Mouse (Mus musculus) adrenal gland, adult 18-20 months (tissue): Measurements from ENCODE around the gene Mcm3ap. TPM values are rescaled to one million over a fixed set of nuclear protein-coding genes. Genes with fewer than 3 reads are reported as not detected.
A peak's percentile ranks its signal among the peaks of the same experiment; 100 is the strongest.

ENCODE experiments used
- DNase-seq, 2 experiments: peaks; one replicate each; pipeline ENCODE4 v3.0.0; 2021 to 2022; ENCODE audit warnings: low spot score in 2 of 2
- long read RNA-seq, 2 experiments: library from polyadenylated mRNA; stranded (forward); transcript quantifications; one replicate each; pipeline ENCODE4 v2.0.0; 2021
- total RNA-seq, 2 experiments: library from RNA; stranded (reverse); gene quantifications; 1 replicate in 1 of 2; 2 replicates in 1 of 2; pipeline ENCODE4 v1.2.3; 2021

Gene Mcm3ap
- total RNA-seq, result 10 to 100 TPM; 23.0 to 27.5 TPM
- long read RNA-seq, experiment 1, full-length matches to known transcripts, result 5 of 9 reads
- long read RNA-seq, experiment 1, partial matches to known transcripts, result 3 of 9 reads
- long read RNA-seq, experiment 1, other reads (novel, unspliced or antisense), result 1 of 9 reads
- long read RNA-seq, experiment 2, full-length matches to known transcripts, result 2 of 15 reads
- long read RNA-seq, experiment 2, partial matches to known transcripts, result 11 of 15 reads
- long read RNA-seq, experiment 2, other reads (novel, unspliced or antisense), result 2 of 15 reads

DNA sequence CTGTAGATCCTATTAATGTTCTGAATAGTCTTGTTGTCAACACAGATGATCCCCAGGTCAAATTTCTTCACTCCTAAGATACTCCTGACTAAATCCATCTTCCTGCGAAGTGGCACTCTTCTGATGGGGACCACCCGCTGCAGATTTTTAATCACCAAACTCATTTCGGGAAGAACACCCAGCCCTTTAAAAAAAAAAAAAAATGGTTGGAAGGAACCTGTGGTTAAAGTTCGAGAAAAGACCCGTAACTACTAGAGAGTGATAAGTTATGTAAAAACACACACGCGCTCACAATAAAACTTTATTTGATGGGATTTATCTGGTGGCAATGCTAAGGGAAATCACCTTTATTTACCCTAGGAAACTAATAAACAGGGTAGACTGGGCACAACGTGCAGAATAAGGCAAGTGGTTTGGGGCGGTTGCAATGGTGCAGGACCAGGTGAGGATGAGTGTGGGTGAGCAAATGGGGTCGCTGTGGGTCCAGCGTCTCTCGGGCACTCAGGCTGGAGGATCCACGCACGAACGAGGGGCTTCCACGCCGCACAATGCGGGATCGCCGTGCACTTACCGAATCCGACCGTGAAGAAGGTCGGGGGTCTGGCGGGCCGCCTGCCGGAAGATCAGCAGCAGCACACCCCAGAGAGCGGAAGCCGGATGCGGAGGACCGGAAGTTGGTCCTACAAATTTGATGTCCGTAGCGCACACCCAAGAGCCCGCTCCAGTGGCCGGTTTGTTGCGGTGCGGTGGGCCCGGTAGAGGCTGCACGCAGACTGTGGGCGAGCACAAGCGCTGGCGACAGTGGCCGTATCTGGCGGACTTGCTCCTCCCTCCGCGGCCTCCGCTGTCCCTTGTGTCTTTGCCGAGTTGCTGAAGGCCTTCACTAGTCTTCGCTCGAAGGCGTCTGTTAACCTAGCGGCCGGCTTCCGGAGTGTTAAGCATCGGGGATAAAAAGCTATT, at the start of gene Mcm3ap, which contains the start of gene Ybey:
Gene Mcm3ap, plus strand, starts transcription at position 725 of the 960 bp plus-strand sequence.
Gene Ybey, minus strand, starts transcription at position 912 of the 960 bp plus-strand sequence.
- DNase-seq, result peak; percentile 81 to 85

DNA sequence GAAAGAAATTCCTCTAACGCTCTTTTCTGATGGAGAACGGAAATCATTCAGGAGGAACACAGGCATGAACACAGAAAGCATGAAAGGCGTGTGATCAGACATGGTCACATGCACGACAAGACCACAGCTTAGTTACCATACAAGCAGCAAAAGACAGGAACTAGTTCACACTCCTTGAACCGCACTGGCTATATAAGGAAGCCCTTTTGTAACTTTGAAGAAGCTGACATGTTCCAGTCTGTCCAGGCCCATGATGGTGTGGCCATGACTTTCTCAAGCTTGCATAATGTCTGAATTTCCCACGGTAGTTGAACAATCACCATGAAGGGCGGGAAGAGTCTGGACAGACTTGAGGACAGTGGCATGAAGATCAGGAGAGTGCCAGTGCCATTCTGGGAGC, 43.1 kb upstream of the Mcm3ap start:
- no peak for DNase-seq

DNA sequence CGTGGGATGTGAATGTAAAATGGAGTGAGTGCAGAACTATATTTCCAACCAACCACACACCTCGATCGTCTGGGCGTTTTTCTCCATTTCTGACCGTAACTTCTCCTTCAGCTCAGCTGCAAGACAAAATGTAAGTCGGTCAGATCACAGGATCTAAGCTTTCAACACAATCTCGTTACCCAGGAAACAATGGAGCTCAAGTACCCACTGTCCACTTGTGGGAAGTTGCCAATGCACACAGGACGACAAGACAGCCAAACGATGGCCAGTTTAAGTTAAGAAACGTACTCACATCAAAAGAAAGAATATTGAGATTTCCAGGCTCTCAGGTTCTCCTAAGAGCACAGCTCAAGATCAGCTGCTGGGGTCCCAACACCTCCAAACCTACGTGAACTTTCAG, 34.8 kb upstream of the Mcm3ap start:
- no peak for DNase-seq

DNA sequence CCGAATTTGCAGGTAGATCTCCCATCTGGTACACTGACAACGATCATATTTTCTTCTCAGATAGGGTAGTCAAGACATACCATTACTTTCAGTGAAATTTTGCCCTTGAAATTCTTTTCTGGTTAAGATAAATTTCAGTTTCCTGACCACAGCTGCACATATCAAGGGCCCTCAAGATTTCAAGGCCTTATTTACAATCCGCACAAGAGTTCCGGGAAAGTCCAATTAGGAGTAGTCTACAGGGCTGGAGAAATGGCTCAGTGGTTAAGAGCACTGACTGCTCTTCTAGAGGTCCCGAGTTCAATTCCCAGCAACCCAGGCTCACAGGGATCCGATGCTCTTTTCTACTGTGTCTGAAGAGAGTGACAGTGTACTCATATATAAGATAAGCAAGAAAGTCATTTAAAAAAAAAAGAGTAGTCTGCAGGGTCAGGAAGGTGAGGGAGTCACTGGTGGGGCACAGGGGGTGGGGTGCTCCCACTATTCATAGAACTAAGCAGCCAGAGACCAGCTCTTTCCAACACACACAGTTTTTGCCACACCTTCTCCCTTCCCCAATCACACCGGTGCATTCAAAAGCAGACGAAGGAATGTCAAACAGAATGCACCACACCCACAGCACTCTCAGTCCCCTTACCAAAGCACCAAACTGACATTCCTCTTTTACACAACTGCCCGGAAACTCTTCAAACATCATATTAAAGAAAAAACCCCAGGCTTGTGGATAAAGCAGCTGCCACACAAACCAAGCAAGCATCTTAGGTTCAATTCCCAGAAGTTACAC, 29.4 kb upstream of the Mcm3ap start:
- DNase-seq, result no peak

DNA sequence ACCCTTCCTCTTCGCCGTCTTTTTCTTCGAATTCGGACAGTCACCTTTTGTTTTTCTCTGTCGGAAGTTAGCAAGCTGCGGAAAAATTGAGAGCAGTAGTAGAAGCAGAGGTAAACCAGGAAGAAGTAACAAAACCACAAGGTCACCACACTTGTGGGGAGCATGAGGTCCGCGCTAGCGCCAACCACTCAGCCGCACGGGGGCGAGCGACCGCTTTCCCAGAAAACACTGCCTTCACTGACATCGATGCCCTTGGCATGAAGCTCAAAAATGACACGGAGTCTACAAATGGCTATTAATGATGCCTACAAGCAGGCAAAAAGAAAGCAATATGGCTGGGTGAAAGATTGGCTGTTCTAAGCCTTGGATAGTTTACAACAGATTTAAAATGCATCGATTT, 28.4 kb upstream of the Mcm3ap start, which contains the start of gene AC141477.1:
Gene AC141477.1, minus strand, starts transcription at position 164 of the 400 bp plus-strand sequence.
- no peak for DNase-seq

DNA sequence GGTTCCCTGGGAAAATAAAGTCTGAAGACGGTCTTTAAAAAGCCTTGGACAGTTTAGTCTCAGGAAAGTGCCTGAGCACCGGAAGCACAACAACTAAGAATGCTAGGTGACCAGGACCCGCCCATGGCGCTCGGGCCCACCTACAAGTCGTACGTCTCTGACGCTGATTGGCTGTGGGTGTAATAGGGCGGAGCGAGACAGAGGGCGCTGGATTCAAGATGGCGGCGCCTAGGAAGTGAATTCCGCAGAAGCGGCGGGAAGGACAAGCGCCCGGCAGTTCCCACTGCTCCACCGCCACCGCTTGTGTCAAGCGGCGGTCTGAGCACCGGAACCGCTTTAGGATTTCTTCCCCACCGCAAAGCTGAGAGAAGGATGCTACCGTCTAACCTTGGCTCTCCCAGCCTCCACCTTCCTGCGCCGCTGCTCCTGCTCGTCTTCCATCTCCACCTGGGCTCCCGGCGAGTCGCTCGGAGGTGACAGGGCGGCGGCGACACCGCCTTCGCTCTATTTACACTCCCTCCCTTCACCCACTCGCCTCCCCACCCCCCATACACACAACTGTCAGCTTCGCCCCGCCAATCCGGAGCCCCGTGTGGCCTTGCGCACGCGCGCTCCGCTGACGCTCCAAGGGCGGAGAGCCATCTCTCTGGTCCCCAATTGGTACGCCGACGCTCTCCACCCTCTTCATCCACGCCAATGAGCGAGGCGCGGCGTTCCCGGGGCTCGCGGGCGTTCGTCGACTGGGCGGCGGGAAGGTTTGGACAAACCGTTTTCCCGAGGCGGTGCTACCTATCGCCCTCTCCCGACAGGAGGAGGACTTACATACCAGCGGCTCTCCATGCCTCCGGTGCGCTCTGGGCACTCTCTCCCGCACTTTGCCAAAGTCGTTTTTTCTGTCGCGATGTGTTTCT, 26.3 kb upstream of the Mcm3ap start, which contains the start of gene Pcnt:
Gene Pcnt, minus strand, starts transcription at position 609 of the 911 bp plus-strand sequence.
- DNase-seq, result peak; percentile 92 to 93

DNA sequence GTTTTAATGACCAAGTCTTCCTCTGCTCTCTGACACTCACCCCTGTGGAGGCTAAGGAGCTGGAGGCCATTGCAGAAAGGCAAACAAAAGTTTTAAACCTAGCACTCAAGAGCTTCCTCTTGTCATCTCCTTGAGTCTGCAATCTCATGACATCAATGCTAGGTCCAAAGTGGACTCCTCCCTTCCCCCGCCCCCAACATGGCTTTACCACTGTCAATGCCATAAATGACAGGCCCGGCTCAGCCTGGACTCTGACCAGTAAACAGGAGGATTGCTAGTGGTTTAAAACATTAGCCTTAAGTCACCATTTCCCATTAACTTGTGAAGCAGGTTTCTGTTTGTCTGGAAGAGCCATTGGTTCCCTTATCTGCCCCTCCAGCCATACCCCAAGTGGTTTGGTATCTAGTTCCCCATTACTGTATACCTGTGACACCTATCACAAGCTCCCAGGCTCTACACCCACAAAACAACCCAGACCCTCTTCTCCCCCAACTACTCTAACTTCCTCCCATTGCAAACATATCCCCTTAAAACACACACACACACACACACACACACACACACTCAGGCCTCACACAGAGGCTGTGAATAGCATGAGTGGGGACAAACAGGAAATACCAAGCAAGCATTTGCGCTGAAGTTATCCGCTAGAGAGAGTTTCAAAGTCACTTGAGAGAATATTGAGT, 22.6 kb upstream of the Mcm3ap start:
- no peak for DNase-seq

DNA sequence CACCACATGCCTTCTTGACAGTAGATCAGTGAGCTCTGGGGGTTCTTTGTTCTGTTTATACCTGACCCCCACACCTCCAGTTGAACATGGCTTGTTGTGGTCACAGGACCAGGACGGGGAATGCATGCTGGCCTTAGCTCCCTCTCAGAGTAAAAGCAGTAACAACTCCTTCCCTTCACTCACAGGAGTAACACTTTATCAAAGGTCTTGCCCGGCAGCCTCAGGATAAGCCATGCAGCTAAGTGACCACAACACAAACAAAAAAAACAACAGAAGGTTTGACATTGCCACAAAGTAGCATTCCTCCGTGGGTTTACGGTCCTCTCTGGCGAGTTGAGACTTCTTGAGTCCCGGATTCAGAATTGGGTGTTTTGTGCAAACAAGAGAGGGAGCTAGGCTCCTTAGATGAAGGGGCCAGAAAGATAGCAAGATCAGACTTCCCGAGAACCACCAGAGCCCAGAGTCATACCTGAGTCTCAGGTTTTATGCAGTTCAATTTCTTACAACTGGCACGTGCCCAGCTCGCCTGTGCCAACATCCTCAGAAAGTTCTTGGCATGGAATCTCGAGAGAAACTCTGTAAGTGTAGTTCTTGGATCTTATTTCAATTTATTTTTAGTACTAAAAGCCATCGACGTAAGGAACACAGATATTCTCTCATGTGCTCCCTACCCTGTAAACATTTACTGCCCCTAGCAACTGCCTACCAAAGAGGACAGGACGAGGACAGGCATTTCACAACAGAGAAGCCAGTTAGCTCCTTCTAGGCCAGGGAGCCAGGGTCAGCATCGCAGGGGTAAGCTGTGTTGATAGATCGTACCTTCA, 21.1 kb upstream of the Mcm3ap start:
- DNase-seq, result no peak

DNA sequence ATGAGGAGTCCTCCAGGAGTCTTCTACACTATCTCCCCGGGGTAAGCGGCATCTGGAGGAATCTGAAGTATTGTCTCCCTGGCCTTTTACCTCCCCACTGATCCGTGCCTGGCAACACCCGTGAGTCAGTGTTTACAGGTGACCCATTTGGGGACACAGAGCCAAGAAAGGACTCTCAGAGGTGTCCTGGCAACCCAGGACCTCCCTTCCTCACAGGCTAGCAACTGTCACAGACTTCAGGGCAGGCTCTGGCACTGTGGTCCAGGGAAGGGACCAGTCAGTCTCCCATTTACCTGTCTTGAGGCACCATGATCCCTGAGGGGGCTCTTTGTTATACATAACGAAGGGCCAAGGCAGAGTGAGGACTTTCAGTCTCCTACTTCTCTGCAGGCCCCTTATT, 19.9 kb upstream of the Mcm3ap start, which contains the start of gene 2610028H24Rik:
Gene 2610028H24Rik, plus strand, starts transcription at position 231 of the 400 bp plus-strand sequence.
- no peak for DNase-seq

DNA sequence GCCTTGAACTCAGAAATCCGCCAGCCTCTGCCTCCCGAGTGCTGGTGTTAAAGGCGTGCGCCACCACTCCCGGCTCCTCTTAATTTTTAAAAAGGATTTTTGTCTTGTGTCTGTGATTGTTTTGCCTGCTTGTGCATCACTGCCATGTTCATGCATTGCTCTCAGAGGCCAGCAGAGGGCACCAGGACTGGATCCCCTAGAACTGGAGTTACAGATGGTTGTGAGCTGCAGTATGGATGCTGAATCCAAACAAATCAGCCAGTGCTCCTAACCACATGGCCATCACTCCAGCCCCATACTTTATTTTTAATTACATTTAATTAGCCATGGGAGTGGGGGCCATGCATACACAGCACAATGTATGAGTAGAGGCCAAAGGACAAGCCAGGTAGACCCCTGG, 13.4 kb upstream of the Mcm3ap start:
- DNase-seq, result peak; percentile 35 to 45

DNA sequence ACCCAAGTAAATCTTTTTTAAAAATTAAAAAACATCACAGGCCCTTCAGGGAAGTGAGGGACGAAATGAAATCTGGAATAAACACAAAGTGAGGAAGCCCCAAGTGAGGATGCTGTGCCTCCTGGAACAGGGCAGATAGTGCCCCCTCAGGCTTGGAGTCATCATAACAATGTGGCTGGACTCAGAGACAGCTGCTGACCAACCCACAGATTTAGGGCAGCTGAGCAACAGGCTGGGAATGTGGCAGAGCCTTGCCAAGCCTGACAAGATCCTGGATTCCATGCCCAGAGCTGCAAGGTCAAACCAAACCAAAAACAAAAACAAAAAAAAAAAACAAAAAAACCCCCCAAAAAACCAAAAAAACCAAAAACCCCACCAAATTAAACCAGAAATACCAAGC, 7.5 kb upstream of the Mcm3ap start:
- no peak for DNase-seq

DNA sequence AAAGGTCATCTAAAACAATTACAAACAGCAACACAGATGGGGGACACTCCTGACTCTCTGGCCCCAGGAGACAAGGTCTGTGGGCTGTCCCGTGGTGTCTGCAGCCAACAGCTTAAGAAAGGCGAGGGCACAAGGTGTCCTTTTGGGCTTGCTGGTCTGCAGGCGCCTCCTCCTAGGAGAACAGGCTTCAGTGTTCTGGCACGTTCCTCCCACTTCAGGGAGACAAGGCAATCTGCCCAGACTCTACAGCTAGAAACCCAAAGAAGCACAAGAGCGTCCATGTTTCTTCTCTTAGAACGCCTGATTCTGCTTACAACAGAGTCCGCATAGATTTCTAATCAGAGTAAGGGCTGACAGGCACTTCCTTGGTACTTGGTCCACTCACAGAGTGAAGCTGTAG, 6.4 kb upstream of the Mcm3ap start:
- DNase-seq, result no peak

DNA sequence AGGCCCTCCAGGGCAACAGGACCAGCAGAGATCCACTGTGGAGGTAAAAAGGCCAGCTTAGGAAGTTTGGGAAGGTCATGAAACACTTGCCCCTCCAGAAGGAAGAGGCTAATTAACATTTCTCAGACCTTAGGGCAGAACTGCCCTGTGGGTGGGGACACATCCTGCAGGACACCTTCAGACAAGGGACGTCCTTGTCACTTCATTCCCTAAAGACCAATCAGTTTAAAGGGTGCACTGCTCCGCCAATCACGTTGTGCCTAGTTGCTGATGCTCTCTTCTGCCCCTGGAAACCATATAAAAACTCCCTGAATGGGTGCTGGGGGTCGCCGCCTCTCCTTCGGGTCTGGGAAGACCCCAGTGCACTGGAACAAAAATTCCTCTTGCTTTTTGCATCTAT, 6.0 kb upstream of the Mcm3ap start:
- DNase-seq, result no peak

DNA sequence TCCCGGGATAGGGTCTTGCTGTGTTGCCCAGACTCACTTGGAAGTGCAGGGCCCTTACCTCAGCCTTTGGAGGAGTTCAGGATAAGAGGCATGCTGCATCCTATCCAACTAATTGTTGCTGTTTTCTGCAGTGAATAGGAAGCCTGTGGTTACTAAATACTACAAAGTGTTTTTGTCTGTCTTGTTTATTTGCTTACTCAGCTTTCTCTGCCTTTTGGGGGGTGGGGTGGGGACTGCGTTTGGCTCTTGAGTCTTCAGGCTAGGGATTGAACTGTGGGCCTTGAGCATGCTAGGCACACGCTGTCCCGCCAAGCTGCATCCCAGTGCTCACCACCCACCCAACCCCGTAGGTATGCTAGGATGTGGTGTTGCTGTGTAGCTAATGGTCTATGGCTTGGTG, 5.0 kb downstream of the Mcm3ap start:
- no peak for DNase-seq

DNA sequence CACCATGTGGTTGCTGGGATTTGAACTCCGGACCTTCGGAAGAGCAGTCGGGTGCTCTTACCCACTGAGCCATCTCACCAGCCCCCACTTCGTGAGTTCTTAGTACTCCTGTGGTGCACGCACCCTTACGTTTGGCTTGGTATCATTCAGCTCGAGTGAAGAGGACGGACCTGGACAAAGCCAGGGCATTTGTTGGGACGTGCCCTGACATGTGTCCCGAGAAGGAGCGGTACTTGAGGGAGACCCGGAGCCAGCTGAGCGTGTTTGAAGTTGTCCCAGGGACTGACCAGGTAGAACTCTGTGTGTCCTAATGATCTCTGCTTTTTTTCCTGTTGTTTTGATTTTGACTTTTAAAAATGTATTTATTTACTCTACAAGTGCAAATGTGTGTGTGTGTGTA, 12.1 kb downstream of the Mcm3ap start:
- no peak for DNase-seq

DNA sequence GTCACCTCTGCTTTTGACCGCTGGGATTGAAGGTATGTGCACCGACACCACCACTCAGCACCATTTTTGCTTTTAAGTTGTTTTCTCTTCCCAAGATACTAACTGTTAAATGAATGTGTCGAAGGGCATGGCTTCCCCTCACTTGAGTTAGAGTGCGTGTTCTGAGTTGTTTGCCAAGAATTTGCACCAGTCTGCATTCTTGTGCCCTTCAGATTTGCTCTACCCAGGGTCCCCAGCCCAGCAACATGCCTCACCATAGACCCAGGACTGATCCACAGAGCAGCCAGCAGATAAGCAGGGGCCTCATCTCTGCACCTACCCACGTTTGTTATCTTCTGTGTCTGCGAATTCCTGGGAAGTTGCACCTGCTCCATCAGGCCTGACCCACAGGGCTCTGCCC, 12.8 kb downstream of the Mcm3ap start:
- DNase-seq, result no peak

DNA sequence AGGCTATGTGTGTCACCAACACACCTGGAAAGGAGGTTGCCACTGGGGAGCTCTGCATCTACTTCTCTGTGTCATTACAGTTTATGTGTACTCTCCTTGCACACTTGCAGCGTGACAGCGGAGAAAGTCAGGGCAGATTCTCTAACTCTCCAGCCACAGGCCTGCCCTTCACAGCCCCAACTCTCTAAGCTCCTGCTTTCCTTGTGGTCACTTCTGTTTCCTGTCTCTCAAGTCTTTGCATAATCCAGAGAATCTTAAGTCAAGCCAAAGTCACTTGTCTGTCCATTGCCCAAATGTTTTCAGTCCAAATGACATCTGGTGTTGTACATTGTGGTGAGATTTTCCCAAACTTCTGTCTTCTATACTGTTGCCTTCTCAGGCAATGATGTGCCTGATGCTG, 17.6 kb downstream of the Mcm3ap start:
- DNase-seq, result no peak

DNA sequence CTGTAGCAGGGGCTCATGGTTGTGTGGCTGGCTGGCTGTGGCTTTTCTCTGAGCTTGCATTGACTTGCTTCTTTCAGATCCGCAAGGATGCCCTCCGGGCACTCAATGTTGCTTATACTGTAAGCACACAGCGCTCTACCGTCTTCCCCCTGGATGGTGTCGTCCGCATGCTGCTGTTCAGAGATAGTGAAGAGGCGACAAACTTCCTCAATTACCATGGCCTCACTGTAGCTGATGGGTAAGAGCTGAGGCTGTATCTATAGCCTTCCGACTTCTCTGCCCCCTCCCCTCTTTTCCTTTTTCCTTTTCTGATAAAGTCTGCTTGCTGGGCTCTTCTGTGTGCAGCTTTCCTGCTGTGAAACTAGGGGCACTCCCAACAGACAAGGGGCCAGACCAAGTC, 19.5 kb downstream of the Mcm3ap start:
- DNase-seq, result no peak

DNA sequence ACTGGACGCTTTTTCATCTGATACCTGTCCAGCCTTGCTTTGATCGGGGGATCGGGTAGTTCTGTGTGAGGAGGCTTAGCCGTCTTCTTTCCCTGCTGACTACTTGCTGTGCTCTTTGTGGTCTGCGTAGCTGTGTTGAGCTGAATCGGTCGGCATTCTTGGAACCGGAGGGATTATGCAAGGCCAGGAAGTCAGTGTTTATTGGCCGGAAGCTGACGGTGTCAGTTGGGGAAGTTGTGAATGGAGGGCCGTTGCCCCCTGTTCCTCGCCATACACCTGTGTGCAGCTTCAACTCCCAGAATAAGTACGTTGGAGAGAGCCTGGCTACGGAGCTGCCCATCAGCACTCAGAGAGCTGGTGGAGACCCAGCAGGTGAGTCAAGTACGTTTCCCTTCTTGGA, 20.5 kb downstream of the Mcm3ap start:
- DNase-seq, result no peak
